ENCODE assay signal across 9 mouse cellular contexts in the genomic region with DNA sequence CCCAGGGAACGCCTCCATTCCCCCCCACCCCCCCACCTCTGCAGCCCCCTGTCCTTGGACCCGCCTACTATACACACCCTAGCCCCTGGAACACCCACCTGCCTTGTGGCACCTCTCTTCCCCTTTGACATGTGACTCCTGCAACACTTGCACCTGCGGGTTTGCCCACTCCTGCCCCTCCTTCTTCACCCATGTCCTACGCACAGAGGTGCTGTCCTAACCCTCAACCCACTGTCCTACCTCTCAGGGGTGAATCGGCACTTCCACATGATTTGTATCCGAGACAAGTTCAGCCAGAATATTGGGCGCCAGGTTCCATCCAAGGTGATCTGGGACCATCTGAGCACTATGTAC. TPM values are rescaled to one million over a fixed set of nuclear protein-coding genes. Genes with fewer than 3 reads are reported as not detected.
DNase-seq lines count a peak whose midpoint lies in the region; ATAC-seq and TF ChIP-seq lines count a peak whose summit lies in the region.
"Had no signal": no experiment of that assay in that cellular context is flagged by ENCODE, and none has a peak within 500 bp of the region (broad histone marks: within the 10 kb centered on the region; RNA-seq: fewer than 3 reads in every experiment).

No protein-coding gene starts in this region.

- WGBS in hindbrain, embryonic 12.5 days: 27% methylated on average over 7 of the region's 7 CpGs
- WGBS in liver, embryonic 15.5 days (ENCODE audit: insufficient replicate concordance): 12% methylated on average over 7 of the region's 7 CpGs
- 10% methylated on average over 7 of the region's 7 CpGs for WGBS in stomach, postnatal 0 days

- peak overlapping the region; percentile 78; the same call in 1 of the 2 replicates for H3K27ac ChIP-seq in hindbrain, embryonic 12.5 days
- peak overlapping the region; percentile 80 for H3K27ac ChIP-seq in liver, embryonic 15.5 days (replicated peaks)
- H3K27ac ChIP-seq in stomach, postnatal 0 days (replicated peaks): no peak overlapping the region

- no peaks in the 10 kb centered on the region for H3K9me3 ChIP-seq in hindbrain, embryonic 12.5 days (replicated peaks)
- H3K9me3 ChIP-seq in liver, embryonic 15.5 days (replicated peaks): no peaks in the 10 kb centered on the region
- H3K9me3 ChIP-seq in stomach, postnatal 0 days (ENCODE audit: control insufficient read depth, low read length): no peaks in the 10 kb centered on the region

- peak overlapping the region; percentile 94 for H3K9ac ChIP-seq in hindbrain, embryonic 12.5 days
- peak overlapping the region; percentile 93 for H3K9ac ChIP-seq in liver, embryonic 15.5 days
- peak overlapping the region; percentile 84 for H3K9ac ChIP-seq in stomach, postnatal 0 days (ENCODE audit: low read length)

- TF ChIP-seq EP300 in stomach, postnatal 0 days (optimal IDR thresholded peaks at IDR 0.05): no peak

- peak overlapping the region; percentile 82 for H3K4me3 ChIP-seq in hindbrain, embryonic 12.5 days
- peak overlapping the region; percentile 89 for H3K4me3 ChIP-seq in liver, embryonic 15.5 days (replicated peaks)
- H3K4me3 ChIP-seq in stomach, postnatal 0 days (ENCODE audit: low read depth, low read length): peak overlapping the region; percentile 63

- H3K27me3 ChIP-seq in hindbrain, embryonic 12.5 days: 0 out of 2 replicates have a peak, but pooled peaks cover 6% of the 10 kb centered on the region
- 0 out of 2 replicates have a peak, but pooled peaks cover 3% of the 10 kb centered on the region for H3K27me3 ChIP-seq in liver, embryonic 15.5 days
- H3K27me3 ChIP-seq in stomach, postnatal 0 days (ENCODE audit: control insufficient read depth, insufficient read depth, low read length): no peaks in the 10 kb centered on the region
- H3K27me3 ChIP-seq: Patski had no signal

- intact Hi-C loops in left cerebral cortex, postnatal 36 days (cut with DNase I): loop anchor here (2.0 to 10.0 kb wide), 2 partner anchors 92 to 196 kb away; no protein-coding TSS in a partner anchor

- peaks cover 27% of the 10 kb centered on the region for H3K36me3 ChIP-seq in hindbrain, embryonic 12.5 days
- peaks cover 24% of the 10 kb centered on the region for H3K36me3 ChIP-seq in liver, embryonic 15.5 days (replicated peaks)
- peaks cover 3% of the 10 kb centered on the region; the same call in 1 of the 2 replicates for H3K36me3 ChIP-seq in stomach, postnatal 0 days (ENCODE audit: control insufficient read depth, insufficient read depth, low read length)

- peak; percentile 23; the same call in 1 of the 2 replicates for ATAC-seq in hindbrain, embryonic 12.5 days (ENCODE audit: low FRiP score)
- ATAC-seq in liver, embryonic 15.5 days (ENCODE audit: insufficient read depth): peak; percentile 6
- no peak for ATAC-seq in stomach, postnatal 0 days (ENCODE audit: low FRiP score, low TSS enrichment)

- H3K4me1 ChIP-seq in hindbrain, embryonic 12.5 days: peaks cover 21% of the 10 kb centered on the region
- peaks cover 20% of the 10 kb centered on the region for H3K4me1 ChIP-seq in liver, embryonic 15.5 days (replicated peaks)
- peaks cover 5% of the 10 kb centered on the region; the same call in 1 of the 2 replicates for H3K4me1 ChIP-seq in stomach, postnatal 0 days (replicated peaks; ENCODE audit: control insufficient read depth, insufficient read depth)

- no peak for TF ChIP-seq CTCF in stomach, postnatal 0 days (IDR thresholded peaks at IDR 0.05; ENCODE audit: low read depth)

- DNase-seq in heart, adult 11 months: peak; percentile 94
- no peak for DNase-seq in heart, postnatal 4 days
- DNase-seq in MN1 (ENCODE audit: low spot score): peak; percentile 45
- DNase-seq in stomach, postnatal 0 days (ENCODE audit: low spot score): no peak
- no peak for DNase-seq in left cerebral cortex, postnatal 36 days (ENCODE audit: low spot score in 2 of 2)
- no peak for DNase-seq in layer of hippocampus, postnatal 36 days

- peak overlapping the region; percentile 91 for H3K4me2 ChIP-seq in hindbrain, embryonic 12.5 days (replicated peaks)
- H3K4me2 ChIP-seq in liver, embryonic 15.5 days: peak overlapping the region; percentile 96
- peak overlapping the region; percentile 81 for H3K4me2 ChIP-seq in stomach, postnatal 0 days (replicated peaks; ENCODE audit: low read depth)

RNA-seq across cellular contexts. Expression of a gene that starts 2.0 kb away (rescaled TPM):
- total RNA-seq in heart, postnatal 4 days (2021): 10 to 100 TPM; 26.1 to 27.0 TPM
- 41.7 and 43.3 TPM in 2 replicates for polyA plus RNA-seq in hindbrain, embryonic 12.5 days (2016; fragmentation: Nextera tagmentation; extraction: Ambion mirVana)
- polyA plus RNA-seq in liver, embryonic 15.5 days (2015; fragmentation: Nextera tagmentation; extraction: Ambion mirVana): 8.7 and 8.8 TPM in 2 replicates
- 15.9 and 16.1 TPM in 2 replicates for polyA plus RNA-seq in stomach, postnatal 0 days (2015; fragmentation: Nextera tagmentation; extraction: Ambion mirVana)
- 10 to 100 TPM; 15.3 to 17.7 TPM for total RNA-seq in left cerebral cortex, postnatal 36 days (2021)
- 10 to 100 TPM; 20.1 to 21.9 TPM for total RNA-seq in layer of hippocampus, postnatal 36 days (2021)

RNA-seq across cellular contexts. Expression of a gene that starts 5.9 kb away (rescaled TPM):
- 10 to 100 TPM; 49.6 to 51.8 TPM for total RNA-seq in heart, postnatal 4 days (2021)
- polyA plus RNA-seq in hindbrain, embryonic 12.5 days (2016; fragmentation: Nextera tagmentation; extraction: Ambion mirVana): 96.5 and 96.6 TPM in 2 replicates
- 25.1 and 27.4 TPM in 2 replicates for polyA plus RNA-seq in liver, embryonic 15.5 days (2015; fragmentation: Nextera tagmentation; extraction: Ambion mirVana)
- 23.9 and 24.5 TPM in 2 replicates for polyA plus RNA-seq in stomach, postnatal 0 days (2015; fragmentation: Nextera tagmentation; extraction: Ambion mirVana)
- 10 to 100 TPM; 36.7 to 38.0 TPM for total RNA-seq in left cerebral cortex, postnatal 36 days (2021)
- 10 to 100 TPM; 39.7 to 43.8 TPM for total RNA-seq in layer of hippocampus, postnatal 36 days (2021)

RNA-seq across cellular contexts. Expression of a gene that starts 14.5 kb away (rescaled TPM):
- 1 to 10 TPM; 1.2 to 1.8 TPM for total RNA-seq in heart, postnatal 4 days (2021)
- 171 and 195 TPM in 2 replicates for polyA plus RNA-seq in hindbrain, embryonic 12.5 days (2016; fragmentation: Nextera tagmentation; extraction: Ambion mirVana)
- polyA plus RNA-seq in liver, embryonic 15.5 days (2015; fragmentation: Nextera tagmentation; extraction: Ambion mirVana): 1.4 and 3.5 TPM in 2 replicates
- 1.6 TPM in 2 replicates for polyA plus RNA-seq in stomach, postnatal 0 days (2015; fragmentation: Nextera tagmentation; extraction: Ambion mirVana)
- total RNA-seq in left cerebral cortex, postnatal 36 days (2021): 1 to 10 TPM; 8.2 to 9.2 TPM
- 10 to 100 TPM in 1 of 2 experiments, 1 to 10 TPM in 1; 9.3 to 13.9 TPM for total RNA-seq in layer of hippocampus, postnatal 36 days (2021)

RNA-seq across cellular contexts. Expression of a gene that starts 59.4 kb away (rescaled TPM):
- total RNA-seq in heart, postnatal 4 days (2021): under 1 TPM; 0.20 to 0.26 TPM
- 0.30 and 0.44 TPM in 2 replicates for polyA plus RNA-seq in hindbrain, embryonic 12.5 days (2016; fragmentation: Nextera tagmentation; extraction: Ambion mirVana)
- polyA plus RNA-seq in liver, embryonic 15.5 days (2015; fragmentation: Nextera tagmentation; extraction: Ambion mirVana): 0.05 TPM in 1 of 2 replicates, not detected in the other
- polyA plus RNA-seq in stomach, postnatal 0 days (2015; fragmentation: Nextera tagmentation; extraction: Ambion mirVana): 0.05 and 0.22 TPM in 2 replicates
- total RNA-seq in left cerebral cortex, postnatal 36 days (2021): 1 to 10 TPM in 1 of 2 experiments, under 1 TPM in 1; 0.81 to 1.0 TPM
- under 1 TPM; 0.32 to 0.35 TPM for total RNA-seq in layer of hippocampus, postnatal 36 days (2021)
- polyA plus RNA-seq: Patski had no signal

Comparison
In these comparisons a context has a peak if more than half of its experiments do, and no peak if none do; other contexts are left out.
1. DNase-seq: peak in heart, adult 11 months (single experiment) and MN1 (single experiment); none in heart, postnatal 4 days (single experiment), stomach, postnatal 0 days (single experiment), left cerebral cortex, postnatal 36 days (0 of 2) and layer of hippocampus, postnatal 36 days (0 of 2).
2. Peak in every context shown above with its lines, with median percentiles within 50 percentile points of each other: H3K4me2 ChIP-seq, H3K4me3 ChIP-seq and H3K9ac ChIP-seq.